Comparison of ENCODE assay signal across 8 mouse cellular contexts in genomic region chr7:122288605-122289242, GRCm38 (mm10). TPM values are rescaled to one million over a fixed set of nuclear protein-coding genes. Genes with fewer than 3 reads are reported as not detected.
A peak's percentile ranks its signal among the peaks of the same experiment; 100 is the strongest.
DNase-seq lines count a peak whose midpoint lies in the region; ATAC-seq and TF ChIP-seq lines count a peak whose summit lies in the region.

Prkcb (plus strand) TSS chr7:122288751.

- no peaks in the 10 kb centered on the region for H3K4me1 ChIP-seq in G1E (ENCODE audit: insufficient read depth, low read depth, low read length)
- peaks cover 12% of the 10 kb centered on the region for H3K4me1 ChIP-seq in hindbrain, embryonic 14.5 days (replicated peaks; ENCODE audit: control insufficient read depth, insufficient read depth, low read length)

- H3K9ac ChIP-seq in hindbrain, embryonic 14.5 days: peak within 1 kb of the TSS; percentile 71

- no peak for DNase-seq in G1E (ENCODE audit: low spot score)
- DNase-seq in cerebellum, postnatal 10 days: peak; percentile 90
- peak; percentile 76 to 78 for DNase-seq in frontal cortex, postnatal 14 days (ENCODE audit: low spot score in 2 of 2)
- peak; percentile 89 for DNase-seq in hindbrain, embryonic 14.5 days (ENCODE audit: low spot score)
- DNase-seq in layer of hippocampus, postnatal 36 days: peak; percentile 80
- peak; percentile 55 for DNase-seq in lung, postnatal 14 days
- peak; percentile 62 for DNase-seq in ovary, postnatal 36 days (ENCODE audit: low spot score)
- DNase-seq in thymus, postnatal 10 days (ENCODE audit: low spot score in 2 of 2): peak; percentile 86 to 92

- H3K9me3 ChIP-seq in G1E (replicated peaks): peaks cover 39% of the 10 kb centered on the region
- no peaks in the 10 kb centered on the region for H3K9me3 ChIP-seq in hindbrain, embryonic 14.5 days (ENCODE audit: control insufficient read depth, low read length)

- WGBS in hindbrain, embryonic 14.5 days: 2% methylated on average over 39 of the region's 42 CpGs

- no peak for TF ChIP-seq CTCF in G1E (IDR thresholded peaks at IDR 0.05; ENCODE audit: low read depth, low read length)

- peak within 1 kb of the TSS; percentile 16; the same call in 1 of the 2 replicates for H3K4me3 ChIP-seq in G1E (ENCODE audit: low read depth, low read length)
- peak within 1 kb of the TSS; percentile 76 for H3K4me3 ChIP-seq in hindbrain, embryonic 14.5 days (replicated peaks; ENCODE audit: low read length)

- peak within 1 kb of the TSS; percentile 87 for H3K4me2 ChIP-seq in hindbrain, embryonic 14.5 days (replicated peaks)

- no peaks in the 10 kb centered on the region for H3K36me3 ChIP-seq in G1E (replicated peaks)
- H3K36me3 ChIP-seq in hindbrain, embryonic 14.5 days (replicated peaks; ENCODE audit: control insufficient read depth, insufficient read depth): no peaks in the 10 kb centered on the region

- H3K27me3 ChIP-seq in G1E (ENCODE audit: insufficient read depth, low read length): no peaks in the 10 kb centered on the region
- H3K27me3 ChIP-seq in hindbrain, embryonic 14.5 days (ENCODE audit: control insufficient read depth, insufficient read depth, low read length): peaks cover 16% of the 10 kb centered on the region; the same call in 1 of the 2 replicates

- peak within 1 kb of the TSS; percentile 69 for H3K27ac ChIP-seq in hindbrain, embryonic 14.5 days

- no peak for ATAC-seq in G1E (ENCODE audit: extremely low read depth, insufficient number of reproducible peaks, low FRiP score, poor library complexity, severe bottlenecking)
- ATAC-seq in hindbrain, embryonic 14.5 days (ENCODE audit: low FRiP score): peak; percentile 90

RNA-seq across cellular contexts. Expression of gene Prkcb, which starts in this region (rescaled TPM):
- total RNA-seq in G1E (2014; fragmentation: Nextera tagmentation) (not detected in 2 replicates), G1E (2017) (0.17 and 0.55 TPM in 2 replicates)
- not detected in 2 replicates for polyA plus RNA-seq in G1E (2012)
- polyA plus RNA-seq in hindbrain, embryonic 14.5 days (2014; fragmentation: Nextera tagmentation; extraction: Ambion mirVana): 135 and 149 TPM in 2 replicates
- 100 to 1,000 TPM; 805 to 833 TPM for total RNA-seq in layer of hippocampus, postnatal 36 days (2021)

Comparison
In these comparisons a context has a peak if more than half of its experiments do, and no peak if none do; other contexts are left out.
1. RNA of gene Prkcb (total RNA-seq): 805 to 833 TPM in layer of hippocampus, postnatal 36 days; 0.17 to 0.55 TPM in G1E; every median in the first group is over 100 times any median in the second.
2. RNA of gene Prkcb (polyA plus RNA-seq): 135 to 149 TPM in hindbrain, embryonic 14.5 days; not detected in G1E; every median in the first group is over 100 times any median in the second.